Mouse (Mus musculus) CH12.LX (cell line): ENCODE measurements around the gene Bclaf1. TPM values are rescaled to one million over a fixed set of nuclear protein-coding genes. Genes with fewer than 3 reads are reported as not detected.

Source experiments
- DNase-seq: peaks from one replicate; pipeline ENCODE4 v3.0.0-alpha.2; 2013; ENCODE audit errors: extremely low read depth
- H3K27ac ChIP-seq: 2 replicates; pipeline ENCODE4 v1.5.1; 2012; ENCODE audit warnings: low read depth, mild to moderate bottlenecking, control low read depth, moderate library complexity; ENCODE audit not compliant: insufficient read depth
- H3K27me3 ChIP-seq: replicated peaks from 2 replicates; pipeline ENCODE3; 2012; ENCODE audit warnings: inconsistent platforms
- H3K36me3 ChIP-seq, 2 experiments: replicated peaks in 1 of 2; 2 replicates each; pipeline versions ENCODE3 to v1.6.1; 2012; ENCODE audit warnings: inconsistent platforms in 1 of 2, low read length in 1 of 2, mild to moderate bottlenecking in 1 of 2, mixed read lengths in 1 of 2, moderate library complexity in 1 of 2; ENCODE audit not compliant: control insufficient read depth in 1 of 2, insufficient read depth in 1 of 2
- H3K4me1 ChIP-seq, 2 experiments: 2 replicates each; pipeline ENCODE4 v1.6.1; 2012; ENCODE audit warnings: inconsistent platforms in 1 of 2, moderate library complexity in 1 of 2; ENCODE audit not compliant: insufficient read depth in 2 of 2, control insufficient read depth in 1 of 2
- H3K4me2 ChIP-seq: 2 replicates; pipeline ENCODE4 v1.6.1; 2012; ENCODE audit warnings: low read depth, mild to moderate bottlenecking, control low read depth; ENCODE audit not compliant: poor library complexity, insufficient read depth, severe bottlenecking
- H3K4me3 ChIP-seq, 3 experiments: fragments of 150-350 bp in 1 of 3; sonication (generic) in 1 of 3; replicated peaks in 1 of 3; 2 replicates each; pipeline versions ENCODE3 to v1.5.1; 2011 to 2012; ENCODE audit warnings: low read depth in 2 of 3, low read length in 2 of 3, mild to moderate bottlenecking in 2 of 3, moderate library complexity in 2 of 3, control low read depth in 1 of 3, improper control_type of control experiment in 1 of 3, inconsistent platforms in 1 of 3, mixed read lengths in 1 of 3; ENCODE audit not compliant: poor library complexity in 1 of 3
- H3K79me2 ChIP-seq: replicated peaks from 2 replicates; pipeline ENCODE4 v1.6.1; 2012; ENCODE audit warnings: mild to moderate bottlenecking, moderate library complexity; ENCODE audit not compliant: control insufficient read depth, poor library complexity, insufficient read depth, severe bottlenecking; ENCODE audit errors: extremely low read depth
- H3K9ac ChIP-seq: 2 replicates; pipeline ENCODE4 v1.6.1; 2012; ENCODE audit warnings: low read depth, mild to moderate bottlenecking, control low read depth, moderate library complexity; ENCODE audit not compliant: insufficient read depth
- H3K9me3 ChIP-seq: replicated peaks from 2 replicates; pipeline ENCODE3; 2012; ENCODE audit warnings: low read length, inconsistent platforms, mixed read lengths
- BHLHE40 ChIP-seq: IDR thresholded peaks from 2 replicates; pipeline ENCODE4 v1.6.1; 2011; ENCODE audit warnings: mild to moderate bottlenecking, low read depth, low read length, improper control_type of control experiment
- CHD1 ChIP-seq: IDR thresholded peaks from 2 replicates; pipeline ENCODE4 v1.6.1; 2012; ENCODE audit warnings: low read depth, low read length, improper control_type of control experiment, inconsistent platforms
- CHD2 ChIP-seq: IDR thresholded peaks from 2 replicates; pipeline ENCODE4 v1.6.1; 2011; ENCODE audit warnings: low read length, improper control_type of control experiment
- CTCF ChIP-seq, 2 experiments: IDR thresholded peaks in 1 of 2; conservative IDR thresholded peaks in 1 of 2; 2 replicates each; pipeline ENCODE4 v1.5.1; 2011 to 2012; ENCODE audit warnings: low read depth in 2 of 2, low read length in 2 of 2, improper control_type of control experiment in 1 of 2, inconsistent platforms in 1 of 2, mild to moderate bottlenecking in 1 of 2, moderate library complexity in 1 of 2
- EP300 ChIP-seq: IDR thresholded peaks from 2 replicates; pipeline ENCODE4 v1.6.1; 2011; ENCODE audit warnings: low read length, improper control_type of control experiment
- GABPA ChIP-seq: IDR thresholded peaks from 2 replicates; pipeline ENCODE4 v1.6.1; 2012; ENCODE audit warnings: low read depth, low read length, improper control_type of control experiment, inconsistent platforms; ENCODE audit not compliant: insufficient replicate concordance
- IRF4 ChIP-seq: IDR thresholded peaks from 2 replicates; pipeline ENCODE4 v1.6.1; 2014; ENCODE audit warnings: low read depth, mild to moderate bottlenecking, inconsistent platforms, low read length, improper control_type of control experiment
- JUN ChIP-seq: IDR thresholded peaks from 2 replicates; pipeline ENCODE4 v1.6.1; 2011; ENCODE audit warnings: low read depth, mild to moderate bottlenecking, low read length, improper control_type of control experiment, moderate library complexity; ENCODE audit not compliant: insufficient read depth
- MAFK ChIP-seq: IDR thresholded peaks from 2 replicates; pipeline ENCODE4 v1.6.1; 2011; ENCODE audit warnings: low read length, improper control_type of control experiment; ENCODE audit not compliant: insufficient replicate concordance
- MAX ChIP-seq: IDR thresholded peaks from 2 replicates; pipeline ENCODE4 v1.6.1; 2011; ENCODE audit warnings: low read length, improper control_type of control experiment
- MAZ ChIP-seq: IDR thresholded peaks from 2 replicates; pipeline ENCODE4 v1.6.1; 2012; ENCODE audit warnings: low read depth, mild to moderate bottlenecking, inconsistent platforms, low read length, improper control_type of control experiment, moderate library complexity
- MXI1 ChIP-seq: IDR thresholded peaks from 2 replicates; pipeline ENCODE4 v1.6.1; 2011; ENCODE audit warnings: mild to moderate bottlenecking, low read depth, low read length, improper control_type of control experiment
- MYC ChIP-seq: IDR thresholded peaks from 2 replicates; pipeline ENCODE4 v1.6.1; 2011; ENCODE audit warnings: low read depth, mild to moderate bottlenecking, improper control_type of control experiment, low read length
- PAX5 ChIP-seq: IDR thresholded peaks from 2 replicates; pipeline ENCODE4 v1.6.1; 2012; ENCODE audit warnings: low read length, inconsistent platforms, mixed read lengths
- SMC3 ChIP-seq: IDR thresholded peaks from 2 replicates; pipeline ENCODE4 v1.6.1; 2011; ENCODE audit warnings: low read depth, low read length, improper control_type of control experiment
- TBP ChIP-seq: conservative IDR thresholded peaks from 2 replicates; pipeline ENCODE4 v1.6.1; 2011; ENCODE audit warnings: low read depth, low read length, improper control_type of control experiment
- USF1 ChIP-seq: IDR thresholded peaks from 2 replicates; pipeline ENCODE4 v1.6.1; 2014; ENCODE audit warnings: low read depth, mild to moderate bottlenecking, inconsistent platforms, low read length, improper control_type of control experiment
- ZKSCAN1 ChIP-seq: IDR thresholded peaks from 2 replicates; pipeline ENCODE4 v1.6.1; 2012; ENCODE audit warnings: low read depth, inconsistent platforms, low read length, improper control_type of control experiment, borderline replicate concordance
- ZMIZ1 ChIP-seq: IDR thresholded peaks from 2 replicates; pipeline ENCODE4 v1.6.1; 2012; ENCODE audit warnings: low read depth, mild to moderate bottlenecking, inconsistent platforms, low read length, improper control_type of control experiment
- ZNF384 ChIP-seq: IDR thresholded peaks from 2 replicates; pipeline ENCODE4 v1.6.1; 2012; ENCODE audit warnings: low read depth, low read length, improper control_type of control experiment, inconsistent platforms
- dilution Hi-C: fragments of 300-500 bp; cut with MboI; formaldehyde crosslinking; loops from 2 replicates; pipeline ENCODE4 v1.14.3; 2020; ENCODE audit warnings: low sequenced_read_pairs; ENCODE audit not compliant: extremely low pct_unique_long_range_greater_than_20kb, extremely low pct_ligation_motif_present
- in situ Hi-C: fragments of 300-500 bp; cut with MboI; formaldehyde crosslinking; loops from 3 replicates; pipeline ENCODE4 v1.14.3; 2019; ENCODE audit warnings: low sequenced_read_pairs, low pct_ligation_motif_present, low pct_unique_long_range_greater_than_20kb, mixed read lengths
- polyA plus RNA-seq: library from polyadenylated mRNA; unstranded; fragments of >175 nt; gene quantifications from 2 replicates; pipeline ENCODE4 v1.2.1, GENCODE M21; 2012; ENCODE audit warnings: low read depth; ENCODE audit not compliant: insufficient read length
- total RNA-seq, 2 experiments: library from RNA; depleted of rRNA; stranded (reverse); fragments of 300-350 nt in 1 of 2; fragments of >200 nt in 1 of 2; gene quantifications; 2 replicates each; pipeline ENCODE4 v1.2.3; 2012 to 2014

Bclaf1 gene
- total and polyA plus RNA-seq, 3 experiments, result 84.2 to 242 (median 186) TPM

GRCm38 (mm10) chr10:20313447-20313846, 1.2 kb downstream of the Bclaf1 start:
- TF ChIP-seq CTCF (conservative IDR thresholded peaks at IDR 0.05 in 1 of 2, IDR thresholded peaks at IDR 0.05 in 1 of 2; ENCODE audit: low read depth in 2 of 2, low read length in 2 of 2) (no peak), EP300 (no peak), JUN (no peak), CHD2 (no peak), ZKSCAN1 (no peak), MAFK (no peak), MXI1 (no peak), PAX5 (no peak), IRF4 (no peak), CHD1 (no peak), SMC3 (no peak), MYC (no peak)
- Histone ChIP-seq H3K4me3 (peak overlapping the region; percentile 74 to 92 (median 87)), H3K27me3 (no peaks in the 10 kb centered on the region), H3K79me2 (peaks cover 49% of the 10 kb centered on the region), H3K27ac (no peak overlapping the region), H3K36me3 (peaks cover 2 to 18% of the 10 kb centered on the region in 2 experiments), H3K4me2 (peak overlapping the region; percentile 95), H3K9ac (peak overlapping the region; percentile 90), H3K4me1 (peaks cover 2 to 32% of the 10 kb centered on the region in 2 experiments; a peak in 2 of 4 replicates), H3K9me3 (no peaks in the 10 kb centered on the region)
- no peak for DNase-seq
- dilution Hi-C loops, result no loop called here
- in situ Hi-C loops, result no loop called here

GRCm38 (mm10) chr10:20313941-20314340, 1.7 kb downstream of the Bclaf1 start:
- H3K4me2 ChIP-seq, result peak overlapping the region; percentile 94
- peak overlapping the region; percentile 90; the same call in 1 of the 2 replicates for H3K9ac ChIP-seq
- H3K79me2 ChIP-seq, result peaks cover 54% of the 10 kb centered on the region
- H3K9me3 ChIP-seq, result no peaks in the 10 kb centered on the region
- H3K27ac ChIP-seq, result no peak overlapping the region
- in situ Hi-C loops (no loop called here), dilution Hi-C loops (no loop called here)
- H3K36me3 ChIP-seq, result peaks cover 5 to 23% of the 10 kb centered on the region in 2 experiments
- peak; percentile 34; the same call in 1 of the 2 replicates for TF ChIP-seq CHD1
- TF ChIP-seq ZMIZ1, result no peak
- no peaks in the 10 kb centered on the region for H3K27me3 ChIP-seq
- no peak for DNase-seq
- peaks cover 2 to 35% of the 10 kb centered on the region in 2 experiments; a peak in 2 of 4 replicates for H3K4me1 ChIP-seq
- peak overlapping the region; percentile 39 to 87 (median 74) for H3K4me3 ChIP-seq

- peak overlapping the region in 1 of 3 experiments; percentile 87 for H3K4me3 ChIP-seq
- peak; percentile 34 for DNase-seq
- TF ChIP-seq USF1 (no peak), MXI1 (peak; percentile 43; the same call in 1 of the 2 replicates), BHLHE40 (no peak), CTCF (conservative IDR thresholded peaks at IDR 0.05 in 1 of 2, IDR thresholded peaks at IDR 0.05 in 1 of 2; ENCODE audit: low read depth in 2 of 2, low read length in 2 of 2) (peak in 1 of 2 experiments; percentile 58; a peak in 2 of 4 replicates), ZNF384 (peak; percentile 74), TBP (no peak), MAX (no peak), MAZ (no peak), MYC (peak; percentile 45; the same call in 1 of the 2 replicates), GABPA (no peak)
- dilution Hi-C loops (no loop called here), in situ Hi-C loops (no loop called here)
- peaks cover 2 to 36% of the 10 kb centered on the region in 2 experiments; a peak in 2 of 4 replicates for H3K4me1 ChIP-seq
- H3K27me3 ChIP-seq, result no peaks in the 10 kb centered on the region
- H3K27ac ChIP-seq, result no peak overlapping the region
- no peak overlapping the region for H3K9ac ChIP-seq
- no peaks in the 10 kb centered on the region for H3K9me3 ChIP-seq
- H3K36me3 ChIP-seq, result peaks cover 7 to 29% of the 10 kb centered on the region in 2 experiments
- H3K4me2 ChIP-seq, result peak overlapping the region; percentile 63; the same call in 1 of the 2 replicates
- peaks cover 61% of the 10 kb centered on the region for H3K79me2 ChIP-seq
Observed at GRCm38 (mm10) chr10:20314797-20315196, 2.5 kb downstream of the Bclaf1 start.
